Mouse (Mus musculus) lung, adult 2 months (tissue): ENCODE data around the gene Atf7.

Experiments used
- CTCF ChIP-seq: fragments of 200-500 bp; IDR thresholded peaks from 2 replicates; pipeline ENCODE4 v1.5.1; 2011; ENCODE audit warnings: mild to moderate bottlenecking, low read length, control low read depth; ENCODE audit not compliant: insufficient read depth
- POLR2A ChIP-seq: fragments of 200-500 bp; IDR thresholded peaks from 2 replicates; pipeline ENCODE4 v1.6.1; 2011; ENCODE audit warnings: low read depth, mild to moderate bottlenecking, control low read depth, low read length, borderline replicate concordance; ENCODE audit errors: extremely low read depth

GRCm38 (mm10) chr15:102546246-102546645, 79.0 kb downstream of the Atf7 start:
- TF ChIP-seq CTCF (no peak), POLR2A (no peak)
